Mouse (Mus musculus): ENCODE data around the gene Pidd1.

GRCm38 (mm10) chr7:141395348-141395747, 48.5 kb downstream of the Pidd1 start:
- TF ChIP-seq POLR2A (IDR thresholded peaks at IDR 0.05; ENCODE audit: insufficient read depth, low read depth, low read length), result no peak
- no peak for TF ChIP-seq CTCF (IDR thresholded peaks at IDR 0.05)

All from heart, adult 2 months (tissue).